Mouse (Mus musculus): ENCODE data around the gene Ttll13. TPM values are rescaled to one million over a fixed set of nuclear protein-coding genes. Genes with fewer than 3 reads are reported as not detected.

Gene Ttll13
- polyA plus RNA-seq, 1 experiment from 2014 or later: 0.53 TPM

- Histone ChIP-seq H3K9me3 (ENCODE audit: control insufficient read depth, low read length) (peaks cover 1% of the 10 kb centered on the region; the same call in 1 of the 2 replicates), H3K4me3 (ENCODE audit: low read depth, low read length) (peak within 1 kb of the TSS; percentile 89), H3K4me2 (peak within 1 kb of the TSS; percentile 88), H3K4me1 (ENCODE audit: control insufficient read depth, insufficient read depth, low read length) (peaks cover 11% of the 10 kb centered on the region), H3K27ac (ENCODE audit: low read depth, low read length) (no peak within 1 kb of the TSS), H3K9ac (ENCODE audit: low read length) (peak within 1 kb of the TSS; percentile 80), H3K27me3 (ENCODE audit: control insufficient read depth, insufficient read depth, low read length) (no peaks in the 10 kb centered on the region), H3K36me3 (ENCODE audit: control insufficient read depth, insufficient read depth, low read length) (peaks cover 13% of the 10 kb centered on the region)
- DNase-seq (ENCODE audit: low spot score, missing footprints): peak; percentile 99
- peak; percentile 92 for ATAC-seq (ENCODE audit: low FRiP score)
- WGBS: 4% methylated on average over 21 of the region's 21 CpGs
These were observed 22.9 kb downstream of the Ttll13 start, which contains the start of gene Vps33b for GRCm38 (mm10) chr7:80268897-80269750. Vps33b (plus strand) TSS chr7:80269649.

- peaks cover 11% of the 10 kb centered on the region for H3K4me1 ChIP-seq (ENCODE audit: control insufficient read depth, insufficient read depth, low read length)
- peak overlapping the region; percentile 89 for H3K4me3 ChIP-seq (ENCODE audit: low read depth, low read length)
- under 1% methylated on average over 23 of the region's 23 CpGs for WGBS
- H3K9ac ChIP-seq (ENCODE audit: low read length): peak overlapping the region; percentile 80
- no peak overlapping the region for H3K27ac ChIP-seq (ENCODE audit: low read depth, low read length)
- peak overlapping the region; percentile 88 for H3K4me2 ChIP-seq
- H3K36me3 ChIP-seq (ENCODE audit: control insufficient read depth, insufficient read depth, low read length): peaks cover 17% of the 10 kb centered on the region
- H3K9me3 ChIP-seq (ENCODE audit: control insufficient read depth, low read length): peaks cover 8% of the 10 kb centered on the region
- no peaks in the 10 kb centered on the region for H3K27me3 ChIP-seq (ENCODE audit: control insufficient read depth, insufficient read depth, low read length)
- DNase-seq (ENCODE audit: low spot score, missing footprints) (no peak), ATAC-seq (ENCODE audit: low FRiP score) (peak; percentile 62; the same call in 1 of the 2 replicates)
These were observed 23.6 kb downstream of the Ttll13 start for GRCm38 (mm10) chr7:80269751-80270255.

GRCm38 (mm10) chr7:80273456-80273855 lies 27.3 kb downstream of the Ttll13 start:
- Histone ChIP-seq H3K9me3 (ENCODE audit: control insufficient read depth, low read length) (peaks cover 14% of the 10 kb centered on the region), H3K27ac (ENCODE audit: low read depth, low read length) (no peak overlapping the region), H3K4me2 (no peak overlapping the region), H3K4me1 (ENCODE audit: control insufficient read depth, insufficient read depth, low read length) (peaks cover 11% of the 10 kb centered on the region), H3K9ac (ENCODE audit: low read length) (no peak overlapping the region), H3K36me3 (ENCODE audit: control insufficient read depth, insufficient read depth, low read length) (peaks cover 25% of the 10 kb centered on the region), H3K4me3 (ENCODE audit: low read depth, low read length) (no peak overlapping the region), H3K27me3 (ENCODE audit: control insufficient read depth, insufficient read depth, low read length) (no peaks in the 10 kb centered on the region)
- WGBS: 93% methylated on average over 2 of the region's 2 CpGs
- DNase-seq (ENCODE audit: low spot score, missing footprints) (no peak), ATAC-seq (ENCODE audit: low FRiP score) (no peak)

GRCm38 (mm10) chr7:80276374-80276773 lies 30.2 kb downstream of the Ttll13 start:
- H3K9ac ChIP-seq (ENCODE audit: low read length): no peak overlapping the region
- no peak overlapping the region for H3K4me2 ChIP-seq
- peaks cover 14% of the 10 kb centered on the region for H3K9me3 ChIP-seq (ENCODE audit: control insufficient read depth, low read length)
- no peak overlapping the region for H3K27ac ChIP-seq (ENCODE audit: low read depth, low read length)
- H3K4me1 ChIP-seq (ENCODE audit: control insufficient read depth, insufficient read depth, low read length): no peaks in the 10 kb centered on the region
- peaks cover 25% of the 10 kb centered on the region for H3K36me3 ChIP-seq (ENCODE audit: control insufficient read depth, insufficient read depth, low read length)
- ATAC-seq (ENCODE audit: low FRiP score) (no peak), DNase-seq (ENCODE audit: low spot score, missing footprints) (peak; percentile 53)
- H3K4me3 ChIP-seq (ENCODE audit: low read depth, low read length): no peak overlapping the region
- WGBS: 91% methylated on average over 4 of the region's 4 CpGs
- no peaks in the 10 kb centered on the region for H3K27me3 ChIP-seq (ENCODE audit: control insufficient read depth, insufficient read depth, low read length)

GRCm38 (mm10) chr7:80280032-80280431 lies 33.9 kb downstream of the Ttll13 start:
- no peak overlapping the region for H3K4me2 ChIP-seq
- ATAC-seq (ENCODE audit: low FRiP score) (no peak), DNase-seq (ENCODE audit: low spot score, missing footprints) (no peak)
- WGBS: 86% methylated on average over 10 of the region's 10 CpGs
- peaks cover 8% of the 10 kb centered on the region for H3K36me3 ChIP-seq (ENCODE audit: control insufficient read depth, insufficient read depth, low read length)
- H3K4me3 ChIP-seq (ENCODE audit: low read depth, low read length): no peak overlapping the region
- H3K9ac ChIP-seq (ENCODE audit: low read length): no peak overlapping the region
- H3K27ac ChIP-seq (ENCODE audit: low read depth, low read length): no peak overlapping the region
- peaks cover 3% of the 10 kb centered on the region; the same call in 1 of the 2 replicates for H3K9me3 ChIP-seq (ENCODE audit: control insufficient read depth, low read length)
- H3K27me3 ChIP-seq (ENCODE audit: control insufficient read depth, insufficient read depth, low read length): no peaks in the 10 kb centered on the region
- H3K4me1 ChIP-seq (ENCODE audit: control insufficient read depth, insufficient read depth, low read length): no peaks in the 10 kb centered on the region

- no peak for ATAC-seq (ENCODE audit: low FRiP score)
- Histone ChIP-seq H3K4me2 (no peak overlapping the region), H3K27ac (ENCODE audit: low read depth, low read length) (no peak overlapping the region), H3K9me3 (ENCODE audit: control insufficient read depth, low read length) (no peaks in the 10 kb centered on the region), H3K36me3 (ENCODE audit: control insufficient read depth, insufficient read depth, low read length) (peaks cover 3% of the 10 kb centered on the region; the same call in 1 of the 2 replicates), H3K4me1 (ENCODE audit: control insufficient read depth, insufficient read depth, low read length) (no peaks in the 10 kb centered on the region), H3K27me3 (ENCODE audit: control insufficient read depth, insufficient read depth, low read length) (no peaks in the 10 kb centered on the region), H3K4me3 (ENCODE audit: low read depth, low read length) (no peak overlapping the region), H3K9ac (ENCODE audit: low read length) (no peak overlapping the region)
- no peak for DNase-seq (ENCODE audit: low spot score, missing footprints)
- WGBS: 92% methylated on average over 2 of the region's 2 CpGs
These were observed 34.8 kb downstream of the Ttll13 start for GRCm38 (mm10) chr7:80280998-80281397.

GRCm38 (mm10) chr7:80281646-80282045 lies 35.5 kb downstream of the Ttll13 start:
- no peak overlapping the region for H3K4me3 ChIP-seq (ENCODE audit: low read depth, low read length)
- no peaks in the 10 kb centered on the region for H3K9me3 ChIP-seq (ENCODE audit: control insufficient read depth, low read length)
- no peak overlapping the region for H3K4me2 ChIP-seq
- WGBS: 83% methylated on average over 3 of the region's 3 CpGs
- ATAC-seq (ENCODE audit: low FRiP score): no peak
- no peak overlapping the region for H3K9ac ChIP-seq (ENCODE audit: low read length)
- H3K36me3 ChIP-seq (ENCODE audit: control insufficient read depth, insufficient read depth, low read length): peaks cover 2% of the 10 kb centered on the region; the same call in 1 of the 2 replicates
- no peak for DNase-seq (ENCODE audit: low spot score, missing footprints)
- no peaks in the 10 kb centered on the region for H3K4me1 ChIP-seq (ENCODE audit: control insufficient read depth, insufficient read depth, low read length)
- no peak overlapping the region for H3K27ac ChIP-seq (ENCODE audit: low read depth, low read length)
- no peaks in the 10 kb centered on the region for H3K27me3 ChIP-seq (ENCODE audit: control insufficient read depth, insufficient read depth, low read length)

GRCm38 (mm10) chr7:80283226-80283918 lies 37.2 kb downstream of the Ttll13 start:
- H3K36me3 ChIP-seq (ENCODE audit: control insufficient read depth, insufficient read depth, low read length): peaks cover 4% of the 10 kb centered on the region
- H3K4me3 ChIP-seq (ENCODE audit: low read depth, low read length): no peak overlapping the region
- H3K9ac ChIP-seq (ENCODE audit: low read length): no peak overlapping the region
- no peak for DNase-seq (ENCODE audit: low spot score, missing footprints)
- no peak for ATAC-seq (ENCODE audit: low FRiP score)
- H3K27ac ChIP-seq (ENCODE audit: low read depth, low read length): no peak overlapping the region
- no peaks in the 10 kb centered on the region for H3K4me1 ChIP-seq (ENCODE audit: control insufficient read depth, insufficient read depth, low read length)
- 88% methylated on average over 3 of the region's 3 CpGs for WGBS
- no peaks in the 10 kb centered on the region for H3K9me3 ChIP-seq (ENCODE audit: control insufficient read depth, low read length)
- no peak overlapping the region for H3K4me2 ChIP-seq
- H3K27me3 ChIP-seq (ENCODE audit: control insufficient read depth, insufficient read depth, low read length): no peaks in the 10 kb centered on the region

GRCm38 (mm10) chr7:80284391-80284790 lies 38.2 kb downstream of the Ttll13 start:
- H3K4me3 ChIP-seq (ENCODE audit: low read depth, low read length): no peak overlapping the region
- H3K4me1 ChIP-seq (ENCODE audit: control insufficient read depth, insufficient read depth, low read length): no peaks in the 10 kb centered on the region
- ATAC-seq (ENCODE audit: low FRiP score) (no peak), DNase-seq (ENCODE audit: low spot score, missing footprints) (no peak)
- 90% methylated on average over 5 of the region's 5 CpGs for WGBS
- no peak overlapping the region for H3K4me2 ChIP-seq
- no peak overlapping the region for H3K9ac ChIP-seq (ENCODE audit: low read length)
- H3K27ac ChIP-seq (ENCODE audit: low read depth, low read length): no peak overlapping the region
- H3K36me3 ChIP-seq (ENCODE audit: control insufficient read depth, insufficient read depth, low read length): peaks cover 4% of the 10 kb centered on the region
- H3K9me3 ChIP-seq (ENCODE audit: control insufficient read depth, low read length): no peaks in the 10 kb centered on the region
- H3K27me3 ChIP-seq (ENCODE audit: control insufficient read depth, insufficient read depth, low read length): no peaks in the 10 kb centered on the region
